Mouse (Mus musculus) MEL (cell line): Measurements from ENCODE around the gene Basp1. TPM values are rescaled to one million over a fixed set of nuclear protein-coding genes. Genes with fewer than 3 reads are reported as not detected.

Experiments used
- DNase-seq: peaks from one replicate; pipeline ENCODE4 v3.0.0; 2011; ENCODE audit warnings: low read depth, low spot score
- H3K27ac ChIP-seq: 2 replicates; pipeline ENCODE4 v1.5.1; 2012; ENCODE audit warnings: low read depth, mild to moderate bottlenecking, control low read depth, low read length, moderate library complexity; ENCODE audit not compliant: control insufficient read depth
- H3K27me3 ChIP-seq, 2 experiments: fragments of 150-350 bp in 1 of 2; sonication (generic) in 1 of 2; 2 replicates each; pipeline ENCODE4 v1.6.1; 2012; ENCODE audit warnings: low read length in 2 of 2, mild to moderate bottlenecking in 2 of 2, improper control_type of control experiment in 1 of 2, moderate library complexity in 1 of 2; ENCODE audit not compliant: insufficient read depth in 2 of 2, control insufficient read depth in 1 of 2
- H3K36me3 ChIP-seq, 2 experiments: 2 replicates each; pipeline ENCODE4 v1.6.1; 2012 to 2014; ENCODE audit warnings: low read length in 2 of 2, improper control_type of control experiment in 1 of 2, inconsistent platforms in 1 of 2, mild to moderate bottlenecking in 1 of 2; ENCODE audit not compliant: insufficient read depth in 2 of 2, control insufficient read depth in 1 of 2
- H3K4me1 ChIP-seq, 2 experiments: fragments of 150-350 bp in 1 of 2; sonication (generic) in 1 of 2; 2 replicates each; pipeline ENCODE4 v1.6.1; 2012; ENCODE audit warnings: low read length in 2 of 2, improper control_type of control experiment in 1 of 2, mild to moderate bottlenecking in 1 of 2; ENCODE audit not compliant: insufficient read depth in 2 of 2, control insufficient read depth in 1 of 2
- H3K4me3 ChIP-seq, 2 experiments: fragments of 150-350 bp in 1 of 2; sonication (generic) in 1 of 2; 2 replicates each; pipeline ENCODE4 v1.5.1; 2012; ENCODE audit warnings: low read depth in 2 of 2, low read length in 2 of 2, mild to moderate bottlenecking in 2 of 2, moderate library complexity in 2 of 2, control low read depth in 1 of 2, improper control_type of control experiment in 1 of 2; ENCODE audit not compliant: control insufficient read depth in 1 of 2, insufficient read depth in 1 of 2
- H3K79me2 ChIP-seq: 2 replicates; pipeline ENCODE4 v1.6.1; 2012; ENCODE audit warnings: mild to moderate bottlenecking, low read length, moderate library complexity; ENCODE audit not compliant: control insufficient read depth, poor library complexity, insufficient read depth
- H3K9ac ChIP-seq: 2 replicates; pipeline ENCODE4 v1.6.1; 2012; ENCODE audit warnings: low read depth, mild to moderate bottlenecking, control low read depth, low read length, moderate library complexity; ENCODE audit not compliant: control insufficient read depth, poor library complexity, severe bottlenecking
- H3K9me3 ChIP-seq: fragments of 150-350 bp; sonication (generic); replicated peaks from 2 replicates; pipeline ENCODE4 v1.6.1; 2012; ENCODE audit warnings: mild to moderate bottlenecking, low read length, improper control_type of control experiment, moderate library complexity; ENCODE audit not compliant: insufficient read depth
- CTCF ChIP-seq, 3 experiments: IDR thresholded peaks in 2 of 3; conservative IDR thresholded peaks in 1 of 3; 2 replicates each; pipeline ENCODE4 v1.5.1; 2011 to 2012; ENCODE audit warnings: low read length in 3 of 3, low read depth in 2 of 3, mild to moderate bottlenecking in 2 of 3, improper control_type of control experiment in 1 of 3, inconsistent platforms in 1 of 3, mixed read lengths in 1 of 3, moderate library complexity in 1 of 3; ENCODE audit not compliant: control insufficient read depth in 1 of 3, insufficient read depth in 1 of 3, poor library complexity in 1 of 3, severe bottlenecking in 1 of 3
- E2F4 ChIP-seq: IDR thresholded peaks from 2 replicates; pipeline ENCODE4 v1.6.1; 2011; ENCODE audit warnings: low read depth, low read length, improper control_type of control experiment, borderline replicate concordance
- ELF1 ChIP-seq: IDR thresholded peaks from 2 replicates; pipeline ENCODE4 v1.6.1; 2014; ENCODE audit warnings: low read depth, mild to moderate bottlenecking, inconsistent platforms, low read length, improper control_type of control experiment, moderate library complexity
- EP300 ChIP-seq, 2 experiments: IDR thresholded peaks; 2 replicates each; pipeline ENCODE4 v1.6.1; 2011; ENCODE audit warnings: improper control_type of control experiment in 2 of 2, low read length in 2 of 2, low read depth in 1 of 2, mild to moderate bottlenecking in 1 of 2
- ETS1 ChIP-seq: IDR thresholded peaks from 2 replicates; pipeline ENCODE4 v1.6.1; 2012; ENCODE audit warnings: low read depth, mild to moderate bottlenecking, inconsistent platforms, low read length, improper control_type of control experiment, moderate library complexity
- GABPA ChIP-seq: IDR thresholded peaks from 2 replicates; pipeline ENCODE4 v1.6.1; 2012; ENCODE audit warnings: low read depth, mild to moderate bottlenecking, inconsistent platforms, low read length, improper control_type of control experiment, moderate library complexity
- GATA1 ChIP-seq: IDR thresholded peaks from 2 replicates; pipeline ENCODE4 v1.6.1; 2011; ENCODE audit warnings: low read depth, low read length, improper control_type of control experiment
- MXI1 ChIP-seq: IDR thresholded peaks from 2 replicates; pipeline ENCODE4 v1.6.1; 2011; ENCODE audit warnings: mild to moderate bottlenecking, low read depth, low read length, improper control_type of control experiment
- MYB ChIP-seq: IDR thresholded peaks from 2 replicates; pipeline ENCODE4 v1.6.1; 2011; ENCODE audit warnings: mild to moderate bottlenecking, low read depth, low read length, improper control_type of control experiment
- MYC ChIP-seq: IDR thresholded peaks from 2 replicates; pipeline ENCODE4 v1.6.1; 2011; ENCODE audit warnings: low read depth, mild to moderate bottlenecking, low read length, improper control_type of control experiment, moderate library complexity
- POLR2A ChIP-seq, 2 experiments: IDR thresholded peaks; 2 replicates each; pipeline ENCODE4 v1.6.1; 2011 to 2012; ENCODE audit warnings: low read length in 2 of 2, mild to moderate bottlenecking in 2 of 2, control low read depth in 1 of 2, improper control_type of control experiment in 1 of 2, low read depth in 1 of 2, moderate library complexity in 1 of 2; ENCODE audit not compliant: control insufficient read depth in 1 of 2, insufficient read depth in 1 of 2, poor library complexity in 1 of 2
- POLR2AphosphoS5 ChIP-seq: IDR thresholded peaks from 2 replicates; pipeline ENCODE4 v1.6.1; 2012; ENCODE audit warnings: low read depth, borderline replicate concordance, mild to moderate bottlenecking, inconsistent platforms, low read length, moderate library complexity, mixed read lengths
- RAD21 ChIP-seq: IDR thresholded peaks from 2 replicates; pipeline ENCODE4 v1.6.1; 2011; ENCODE audit warnings: mild to moderate bottlenecking, low read depth, low read length, improper control_type of control experiment
- SIN3A ChIP-seq: IDR thresholded peaks from 2 replicates; pipeline ENCODE4 v1.6.1; 2012; ENCODE audit warnings: low read length, improper control_type of control experiment, inconsistent platforms
- SMC3 ChIP-seq: IDR thresholded peaks from 2 replicates; pipeline ENCODE4 v1.6.1; 2011; ENCODE audit warnings: low read depth, low read length, improper control_type of control experiment
- TAL1 ChIP-seq: IDR thresholded peaks from 2 replicates; pipeline ENCODE4 v1.6.1; 2012; ENCODE audit warnings: mild to moderate bottlenecking, inconsistent platforms, low read length, moderate library complexity, mixed read lengths
- TBP ChIP-seq: IDR thresholded peaks from 2 replicates; pipeline ENCODE4 v1.8.0; 2011; ENCODE audit warnings: low read depth, low read length, improper control_type of control experiment
- TCF12 ChIP-seq: IDR thresholded peaks from 2 replicates; pipeline ENCODE4 v1.6.1; 2014; ENCODE audit warnings: low read depth, mild to moderate bottlenecking, inconsistent platforms, low read length, improper control_type of control experiment, moderate library complexity
- USF1 ChIP-seq: IDR thresholded peaks from 2 replicates; pipeline ENCODE4 v1.6.1; 2014; ENCODE audit warnings: low read depth, mild to moderate bottlenecking, inconsistent platforms, low read length, improper control_type of control experiment, moderate library complexity
- USF2 ChIP-seq, 2 experiments: IDR thresholded peaks; 2 replicates each; pipeline ENCODE4 v1.6.1; 2011 to 2012; ENCODE audit warnings: improper control_type of control experiment in 2 of 2, low read length in 2 of 2, borderline replicate concordance in 1 of 2, inconsistent platforms in 1 of 2, low read depth in 1 of 2, mild to moderate bottlenecking in 1 of 2; ENCODE audit not compliant: insufficient read depth in 1 of 2
- ZC3H11A ChIP-seq: IDR thresholded peaks from 2 replicates; pipeline ENCODE4 v1.6.1; 2012; ENCODE audit warnings: low read depth, mild to moderate bottlenecking, inconsistent platforms, low read length, improper control_type of control experiment
- ZKSCAN1 ChIP-seq: IDR thresholded peaks from 2 replicates; pipeline ENCODE4 v1.6.1; 2012; ENCODE audit warnings: low read depth, mild to moderate bottlenecking, inconsistent platforms, low read length, improper control_type of control experiment, moderate library complexity
- ZNF384 ChIP-seq: IDR thresholded peaks from 2 replicates; pipeline ENCODE4 v1.6.1; 2012; ENCODE audit warnings: low read depth, mild to moderate bottlenecking, inconsistent platforms, low read length, improper control_type of control experiment
- polyA plus RNA-seq, 2 experiments: library from polyadenylated mRNA; stranded (reverse) in 1 of 2; unstranded in 1 of 2; fragments of >175 nt in 1 of 2; fragments of >200 nt in 1 of 2; gene quantifications; 2 replicates each; pipeline versions ENCODE4 v1.2.1 to v1.2.4; 2012; ENCODE audit warnings: low replicate concordance in 2 of 2, low read depth in 1 of 2; ENCODE audit not compliant: insufficient read length in 2 of 2, insufficient read depth in 1 of 2, missing spikeins in 1 of 2
- total RNA-seq: library from RNA; depleted of rRNA; stranded (reverse); fragments of 300-350 nt; gene quantifications from 2 replicates; pipeline ENCODE4 v1.2.3, GENCODE M21; 2012

Basp1 gene
- total and polyA plus RNA-seq, 3 experiments = 0.12 TPM; not detected in 2

DNA sequence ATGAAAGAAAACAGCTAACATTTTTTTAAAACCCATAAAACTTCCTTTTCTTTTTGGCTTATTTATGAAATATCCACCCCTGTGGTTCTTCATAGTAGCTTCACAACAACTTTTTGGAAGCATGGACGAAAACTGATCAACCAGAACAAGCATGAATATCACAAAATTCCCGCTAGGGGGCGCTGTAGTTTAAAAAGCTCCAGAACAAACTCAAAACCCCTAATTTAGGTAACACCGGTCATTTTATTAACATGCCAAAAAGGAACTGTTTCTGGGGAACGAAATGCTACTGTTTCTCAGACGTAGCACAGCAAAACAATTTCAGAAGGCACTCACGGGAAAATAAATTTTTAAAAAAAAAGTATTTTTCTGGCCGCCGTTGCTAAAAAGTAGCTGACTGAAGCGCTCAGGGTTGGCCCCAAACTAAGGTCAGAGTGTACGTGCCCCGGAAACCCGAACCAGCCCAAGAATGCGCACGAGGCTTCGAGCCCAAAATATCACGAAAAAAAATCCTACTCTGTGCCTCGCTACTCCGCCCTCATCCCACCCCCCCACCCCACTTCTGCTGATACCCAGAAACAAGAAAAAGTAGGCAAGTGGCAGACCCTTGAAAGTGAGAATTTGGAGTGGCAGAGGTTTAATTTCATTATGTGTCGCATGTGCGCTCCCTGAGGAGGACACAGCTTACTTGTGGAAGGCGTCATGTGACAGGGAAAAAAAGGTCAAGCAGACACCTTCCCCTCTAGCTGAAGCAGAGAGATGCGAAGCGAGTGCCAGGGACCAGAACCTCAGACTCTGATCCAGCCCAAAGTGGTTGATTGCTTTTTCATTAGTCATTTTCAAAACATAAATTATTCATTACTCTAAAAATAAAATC lies 27.7 kb upstream of the Basp1 start:
- TF ChIP-seq ZC3H11A = peak; percentile 38
- TF ChIP-seq CTCF (IDR thresholded peaks at IDR 0.05 in 2 of 3, conservative IDR thresholded peaks at IDR 0.05 in 1 of 3; ENCODE audit: control insufficient read depth in 1 of 3, insufficient read depth in 1 of 3, low read depth in 2 of 3, low read length in 3 of 3, poor library complexity in 1 of 3, severe bottlenecking in 1 of 3) = peak in 2 of 3 experiments; percentile 13 to 48; a peak in 2 of 6 replicates
- no peak for TF ChIP-seq ETS1
- no peak for TF ChIP-seq POLR2A (IDR thresholded peaks at IDR 0.05; ENCODE audit: control insufficient read depth in 1 of 2, insufficient read depth in 1 of 2, low read depth in 1 of 2, low read length in 2 of 2, poor library complexity in 1 of 2)
- TF ChIP-seq MYB = no peak
- no peak for TF ChIP-seq USF2 (IDR thresholded peaks at IDR 0.05; ENCODE audit: borderline replicate concordance in 1 of 2, insufficient read depth in 1 of 2, low read depth in 1 of 2, low read length in 2 of 2)
- TF ChIP-seq TAL1 = no peak
- TF ChIP-seq SIN3A = no peak
- TF ChIP-seq SMC3 = peak; percentile 22
- no peak for TF ChIP-seq E2F4
- TF ChIP-seq GATA1 = no peak
- no peak for TF ChIP-seq TBP
- TF ChIP-seq GABPA = no peak
- peak; percentile 34 for TF ChIP-seq RAD21
- Histone ChIP-seq H3K27me3 (no peaks in the 10 kb centered on the region), H3K9me3 (no peaks in the 10 kb centered on the region), H3K9ac (no peak overlapping the region), H3K27ac (no peak overlapping the region), H3K36me3 (no peaks in the 10 kb centered on the region), H3K4me1 (no peaks in the 10 kb centered on the region), H3K79me2 (no peaks in the 10 kb centered on the region), H3K4me3 (no peak overlapping the region)
- peak; percentile 23 for DNase-seq

DNA sequence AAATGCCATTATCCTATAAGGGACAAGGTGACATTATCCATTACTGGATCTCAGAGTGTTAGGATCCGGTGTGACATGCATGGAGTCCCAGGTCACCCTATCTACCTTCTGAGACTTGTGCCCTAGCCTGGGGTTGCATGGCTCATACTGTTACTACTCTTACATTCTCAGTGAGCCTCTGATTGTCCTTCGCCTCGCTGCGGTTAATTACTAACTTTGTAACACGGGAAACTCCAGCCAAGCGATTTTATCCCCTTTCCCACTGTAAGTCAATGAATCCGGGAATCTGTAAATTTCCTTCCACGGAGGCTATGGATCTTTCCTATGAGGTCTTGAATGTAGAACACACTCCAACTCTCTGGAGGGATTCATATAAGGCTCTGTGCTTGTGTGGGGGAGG lies 26.8 kb upstream of the Basp1 start:
- no peak for DNase-seq
- Histone ChIP-seq H3K4me1 (no peaks in the 10 kb centered on the region), H3K79me2 (no peaks in the 10 kb centered on the region), H3K36me3 (no peaks in the 10 kb centered on the region), H3K27me3 (no peaks in the 10 kb centered on the region)
- TF ChIP-seq ZKSCAN1 (no peak), ELF1 (no peak), GABPA (no peak), USF1 (no peak), EP300 (IDR thresholded peaks at IDR 0.05; ENCODE audit: low read depth in 1 of 2, low read length in 2 of 2) (no peak), TCF12 (no peak), ZNF384 (no peak), POLR2AphosphoS5 (no peak), SIN3A (no peak), MYC (no peak), TAL1 (no peak), USF2 (IDR thresholded peaks at IDR 0.05; ENCODE audit: borderline replicate concordance in 1 of 2, insufficient read depth in 1 of 2, low read depth in 1 of 2, low read length in 2 of 2) (no peak), SMC3 (no peak), MYB (no peak), MXI1 (no peak)
- TF ChIP-seq, all 39 proteins: peak for 0
- Histone ChIP-seq H3K9me3 (no peaks in the 10 kb centered on the region), H3K4me3 (no peak overlapping the region), H3K27ac (no peak overlapping the region), H3K9ac (no peak overlapping the region)
